Mouse (Mus musculus) intestine, embryonic 14.5 days (tissue): ENCODE measurements around the gene Gm21987. TPM values are rescaled to one million over a fixed set of nuclear protein-coding genes. Genes with fewer than 3 reads are reported as not detected.
A peak's percentile ranks its signal among the peaks of the same experiment; 100 is the strongest.
"Not testable (repeated sequence)": the region's sequence is repeated elsewhere in the genome, so short reads cannot be mapped to it uniquely, and the experiment has no call there.

ENCODE experiments used
- ATAC-seq: fragments of 200-750 bp; cut with Nextera tagmentation; replicated peaks from 2 replicates; pipeline ENCODE4 v1.8.0; 2017; ENCODE audit warnings: low read depth, moderate number of reproducible peaks, moderate TSS enrichment, moderate library complexity; ENCODE audit not compliant: low FRiP score, low TSS enrichment
- DNase-seq: peaks from one replicate; pipeline ENCODE4 v3.0.0-alpha.2; 2018; ENCODE audit warnings: low spot score
- H3K27ac ChIP-seq: fragments of 300-500 bp; sonication (generic); 2 replicates; pipeline ENCODE4 v1.5.1; 2014; ENCODE audit warnings: low read depth, mild to moderate bottlenecking, control low read depth
- H3K27me3 ChIP-seq: fragments of 300-500 bp; sonication (generic); replicated peaks from 2 replicates; pipeline ENCODE4 v1.6.1; 2014; ENCODE audit warnings: low read length, control low read depth; ENCODE audit not compliant: control insufficient read depth, insufficient read depth
- H3K36me3 ChIP-seq: fragments of 300-500 bp; sonication (generic); 2 replicates; pipeline ENCODE4 v1.6.1; 2014; ENCODE audit warnings: low read length, control low read depth; ENCODE audit not compliant: control insufficient read depth, insufficient read depth
- H3K4me1 ChIP-seq: fragments of 300-500 bp; sonication (generic); replicated peaks from 2 replicates; pipeline ENCODE4 v1.6.1; 2014; ENCODE audit warnings: low read length, control low read depth, mixed read lengths; ENCODE audit not compliant: control insufficient read depth, insufficient read depth
- H3K4me2 ChIP-seq: fragments of 300-500 bp; sonication (generic); 2 replicates; pipeline ENCODE4 v1.6.1; 2014; ENCODE audit warnings: low read length
- H3K4me3 ChIP-seq: fragments of 300-500 bp; sonication (generic); 2 replicates; pipeline ENCODE4 v1.5.1; 2014; ENCODE audit warnings: low read depth, low read length, control low read depth, mixed read lengths
- H3K9ac ChIP-seq: fragments of 300-500 bp; sonication (generic); 2 replicates; pipeline ENCODE4 v1.6.1; 2014; ENCODE audit warnings: mild to moderate bottlenecking, low read length
- H3K9me3 ChIP-seq: fragments of 300-500 bp; sonication (generic); 2 replicates; pipeline ENCODE4 v1.6.1; 2016; ENCODE audit warnings: low read length, control low read depth; ENCODE audit not compliant: control insufficient read depth
- WGBS: fragments of 180-500 bp; shearing (Covaris S2); extraction: QIAGEN DNeasy Blood & Tissue Kit; methylation state at CpG from one replicate; pipeline ENCODE4 v1.1.7; 2014; 5-methylcytosine and 5-hydroxymethylcytosine counted together
- polyA plus RNA-seq: library from polyadenylated mRNA; unstranded; fragments of >200 nt; fragmentation: Nextera tagmentation; extraction: Ambion mirVana; gene quantifications from 2 replicates; pipeline ENCODE4 v1.2.1, GENCODE M21; 2014

Gm21987 gene
- polyA plus RNA-seq, 1 experiment from 2014 or later: 0.68 TPM

- 0 out of 2 replicates have a peak, but pooled peaks cover 3% of the 10 kb centered on the region for H3K9me3 ChIP-seq
- DNase-seq (no peak), ATAC-seq (no peak)
- H3K4me2 ChIP-seq: no peak overlapping the region
- no peaks in the 10 kb centered on the region for H3K36me3 ChIP-seq
- no peaks in the 10 kb centered on the region for H3K27me3 ChIP-seq
- H3K9ac ChIP-seq: no peak overlapping the region
- no peak overlapping the region for H3K27ac ChIP-seq
- WGBS: 76% methylated on average over 9 of the region's 9 CpGs
- no peaks in the 10 kb centered on the region for H3K4me1 ChIP-seq
- H3K4me3 ChIP-seq: no peak overlapping the region
Measured at GRCm38 (mm10) chr16:38318492-38318891, 28.3 kb upstream of the Gm21987 start.

GRCm38 (mm10) chr16:38319087-38319486 lies 27.8 kb upstream of the Gm21987 start:
- no peak for DNase-seq
- Histone ChIP-seq H3K9ac (no peak overlapping the region), H3K27ac (no peak overlapping the region), H3K4me1 (no peaks in the 10 kb centered on the region), H3K27me3 (no peaks in the 10 kb centered on the region), H3K4me2 (no peak overlapping the region), H3K36me3 (no peaks in the 10 kb centered on the region), H3K4me3 (no peak overlapping the region), H3K9me3 (0 out of 2 replicates have a peak, but pooled peaks cover 3% of the 10 kb centered on the region)
- WGBS: 86% methylated on average over 4 of the region's 4 CpGs
- no peak for ATAC-seq

- Histone ChIP-seq H3K4me3 (no peak overlapping the region), H3K9ac (no peak overlapping the region), H3K27ac (no peak overlapping the region), H3K4me1 (no peaks in the 10 kb centered on the region), H3K27me3 (no peaks in the 10 kb centered on the region), H3K9me3 (no peaks in the 10 kb centered on the region), H3K4me2 (peak overlapping the region; percentile 33; the same call in 1 of the 2 replicates), H3K36me3 (no peaks in the 10 kb centered on the region)
- WGBS: 33% methylated on average over 17 of the region's 17 CpGs
- DNase-seq (peak; percentile 59), ATAC-seq (0 out of 2 replicates have a peak, but pooled peaks have one; percentile 27)
Measured at GRCm38 (mm10) chr16:38321452-38321935, 25.3 kb upstream of the Gm21987 start.

- 89% methylated on average over 15 of the region's 15 CpGs for WGBS
- H3K9ac ChIP-seq: no peak overlapping the region
- no peak for ATAC-seq
Measured at GRCm38 (mm10) chr16:38324311-38324710, 22.5 kb upstream of the Gm21987 start.

GRCm38 (mm10) chr16:38326778-38327397 lies 20.0 kb upstream of the Gm21987 start:
- no peak for ATAC-seq
- no peaks in the 10 kb centered on the region for H3K4me1 ChIP-seq
- no peak overlapping the region for H3K9ac ChIP-seq
- WGBS: 85% methylated on average over 11 of the region's 11 CpGs
- no peak overlapping the region for H3K27ac ChIP-seq
- H3K36me3 ChIP-seq: no peaks in the 10 kb centered on the region
- H3K27me3 ChIP-seq: no peaks in the 10 kb centered on the region
- no peak overlapping the region for H3K4me3 ChIP-seq
- no peak for DNase-seq
- H3K9me3 ChIP-seq: 0 out of 2 replicates have a peak, but pooled peaks cover 2% of the 10 kb centered on the region
- no peak overlapping the region for H3K4me2 ChIP-seq

More at GRCm38 (mm10) chr16:38324311-38324710, 22.5 kb upstream of the Gm21987 start:
- H3K36me3 ChIP-seq: no peaks in the 10 kb centered on the region
- no peaks in the 10 kb centered on the region for H3K27me3 ChIP-seq
- H3K4me3 ChIP-seq: no peak overlapping the region
- H3K4me1 ChIP-seq: no peaks in the 10 kb centered on the region
- no peak overlapping the region for H3K27ac ChIP-seq
- 0 out of 2 replicates have a peak, but pooled peaks cover under 1% of the 10 kb centered on the region for H3K9me3 ChIP-seq
- H3K4me2 ChIP-seq: no peak overlapping the region
- DNase-seq: no peak

GRCm38 (mm10) chr16:38329340-38329739 lies 17.5 kb upstream of the Gm21987 start:
- H3K27me3 ChIP-seq: no peaks in the 10 kb centered on the region
- no peak overlapping the region for H3K4me3 ChIP-seq
- H3K4me2 ChIP-seq: no peak overlapping the region
- H3K4me1 ChIP-seq: no peaks in the 10 kb centered on the region
- no peak overlapping the region for H3K9ac ChIP-seq
- no peak overlapping the region for H3K27ac ChIP-seq
- no peaks in the 10 kb centered on the region for H3K36me3 ChIP-seq
- no peak for DNase-seq
- 84% methylated on average over 3 of the region's 3 CpGs for WGBS
- ATAC-seq: no peak
- H3K9me3 ChIP-seq: 0 out of 2 replicates have a peak, but pooled peaks cover 2% of the 10 kb centered on the region

- Histone ChIP-seq H3K27me3 (no peaks in the 10 kb centered on the region), H3K9ac (no peak overlapping the region), H3K9me3 (0 out of 2 replicates have a peak, but pooled peaks cover under 1% of the 10 kb centered on the region), H3K36me3 (no peaks in the 10 kb centered on the region), H3K4me3 (no peak overlapping the region), H3K27ac (no peak overlapping the region), H3K4me1 (no peaks in the 10 kb centered on the region), H3K4me2 (no peak overlapping the region)
- no peak for DNase-seq
- WGBS: 28% methylated on average over 6 of the region's 6 CpGs
- ATAC-seq: no peak
Measured at GRCm38 (mm10) chr16:38334431-38334830, 12.4 kb upstream of the Gm21987 start.

- H3K4me1 ChIP-seq, H3K9me3 ChIP-seq, H3K4me2 ChIP-seq, H3K27me3 ChIP-seq, H3K4me3 ChIP-seq, H3K36me3 ChIP-seq, H3K27ac ChIP-seq, DNase-seq, ATAC-seq, H3K9ac ChIP-seq: not testable (repeated sequence)
- WGBS: 86% methylated on average over 4 of the region's 4 CpGs
Measured at GRCm38 (mm10) chr16:38338077-38338476, 8.8 kb upstream of the Gm21987 start.
